Mouse (Mus musculus): Measurements from ENCODE around the gene Tmc6.
"Not testable (repeated sequence)": the region's sequence is repeated elsewhere in the genome, so short reads cannot be mapped to it uniquely, and the experiment has no call there.

Tmc6 gene

DNA sequence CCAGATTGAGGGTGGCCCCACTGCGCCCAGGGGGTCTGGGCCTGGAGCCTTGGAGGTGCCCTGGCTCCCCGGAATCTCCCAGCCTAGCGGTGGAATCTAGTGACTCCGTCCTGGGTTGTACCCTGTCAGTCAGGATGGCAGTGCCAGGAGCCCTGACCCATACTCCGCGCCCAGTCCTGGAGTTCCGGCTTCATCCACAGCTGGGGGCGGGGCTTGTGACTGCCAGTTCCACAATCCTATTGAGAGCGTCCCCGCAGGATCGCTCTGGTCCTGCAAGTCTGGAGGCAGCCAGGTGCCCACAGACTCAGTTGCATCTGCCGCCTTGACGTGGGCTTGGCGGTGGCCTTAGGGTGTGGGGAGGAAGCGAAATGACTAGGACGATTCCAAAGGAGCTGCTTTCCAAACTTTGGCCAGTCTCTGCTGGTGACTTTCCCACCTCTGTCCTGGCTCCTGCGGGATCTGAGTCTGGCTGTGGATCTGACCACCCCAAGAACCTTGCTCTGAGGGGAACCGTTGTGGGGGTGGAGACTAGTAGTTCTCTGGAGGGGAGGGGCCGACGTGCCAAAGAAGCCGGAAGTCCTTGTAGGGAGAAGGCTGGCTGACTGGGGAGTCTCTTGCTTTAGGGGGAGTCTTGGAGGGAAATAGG, 28.5 kb upstream of the Tmc6 start:
- DNase-seq, result peak; percentile 96 to 98

DNA sequence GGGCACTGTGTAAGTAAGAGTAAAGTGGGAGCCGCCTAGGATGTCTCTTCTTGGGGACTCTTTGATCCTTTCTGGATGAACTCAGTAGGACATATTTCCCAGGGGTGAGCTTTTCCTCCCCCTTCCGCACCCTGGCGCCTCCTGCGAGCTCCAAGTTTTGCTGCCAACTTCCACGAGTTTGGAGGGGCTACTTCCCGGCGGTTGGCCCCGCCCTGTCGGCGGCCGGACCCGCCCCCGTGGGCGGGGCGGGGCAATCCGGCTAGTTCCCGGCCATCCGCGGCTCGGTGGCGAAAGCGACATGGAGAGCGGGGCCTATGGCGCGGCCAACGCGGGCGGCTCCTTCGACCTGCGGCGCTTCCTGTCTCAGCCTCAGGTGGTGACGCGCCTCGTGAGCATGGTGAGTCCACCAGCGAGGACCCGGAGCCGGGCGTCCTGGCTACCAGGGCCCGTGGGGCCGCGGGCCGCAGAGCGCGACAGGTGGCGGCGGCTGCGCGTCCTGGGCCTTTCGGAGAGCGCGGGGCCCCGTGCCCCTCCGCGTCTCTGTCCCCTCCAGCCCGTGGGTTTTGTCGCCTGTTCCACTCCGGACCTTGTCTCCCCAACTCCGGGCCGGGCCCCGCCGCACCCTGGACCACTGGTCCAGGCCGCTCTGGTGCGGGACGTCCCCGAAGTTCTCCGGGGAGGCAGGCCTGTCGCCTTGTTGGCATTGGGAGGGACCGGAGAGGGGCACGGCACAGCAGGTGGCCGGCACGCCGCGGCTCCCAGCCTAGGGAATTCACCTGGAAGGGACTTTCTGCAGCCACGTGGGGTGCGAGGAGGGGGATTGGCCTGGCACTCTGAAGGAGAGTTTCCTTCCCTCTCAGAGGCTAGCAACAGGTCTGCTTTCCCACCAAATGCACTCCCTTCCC, 27.7 kb upstream of the Tmc6 start, which contains the start of the genes Gm20708 and Syngr2:
Gene Gm20708, plus strand, starts transcription at position 262 of the 905 bp plus-strand sequence.
Gene Syngr2, plus strand, starts transcription at position 262 of the 905 bp plus-strand sequence.
- peak; percentile 80 to 90 for DNase-seq

DNA sequence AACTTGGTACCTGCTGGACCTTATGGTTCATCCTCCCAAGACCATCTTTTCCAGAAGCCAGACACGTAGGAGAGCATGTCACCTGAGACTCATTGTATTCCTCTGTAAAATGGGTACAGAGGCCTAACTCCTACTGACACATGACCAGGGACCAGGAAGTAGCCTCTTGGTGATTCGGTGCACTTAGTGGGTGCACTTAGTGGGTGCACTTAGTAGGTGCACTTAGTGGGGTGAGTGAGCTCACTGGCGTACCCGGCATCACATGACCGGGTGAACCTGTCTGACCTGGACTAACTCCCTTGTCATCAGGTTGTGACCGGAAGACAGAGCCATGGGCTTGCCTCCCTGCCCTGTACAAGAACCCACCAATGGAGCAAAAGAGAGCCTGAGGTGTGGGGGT, 24.8 kb upstream of the Tmc6 start:
- no peak for DNase-seq

DNA sequence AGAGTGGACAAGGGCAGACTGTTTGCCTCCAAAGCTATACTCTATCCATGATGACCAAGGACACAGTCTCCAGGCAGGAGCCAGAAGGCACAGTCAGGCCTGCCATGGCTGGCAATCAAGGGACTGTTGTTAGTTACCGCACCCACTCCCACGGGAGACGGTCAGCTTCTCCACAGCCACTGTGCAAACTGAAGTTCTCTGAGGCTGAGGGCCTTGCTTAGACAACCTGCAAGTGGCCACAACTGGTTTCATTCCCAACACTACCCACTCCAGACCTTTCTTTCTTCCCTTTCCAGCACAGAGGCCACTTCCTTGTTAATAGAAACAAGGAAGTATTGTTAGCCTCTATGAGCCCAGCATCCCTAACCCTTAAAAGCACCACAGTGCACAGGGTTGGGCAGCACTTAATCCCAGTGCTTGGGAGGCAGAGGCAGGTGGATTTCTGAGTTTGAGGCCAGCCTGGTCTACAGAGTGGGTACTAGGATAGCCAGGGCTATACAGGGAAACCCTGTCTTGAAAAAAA, 21.2 kb upstream of the Tmc6 start:
- DNase-seq, result no peak

DNA sequence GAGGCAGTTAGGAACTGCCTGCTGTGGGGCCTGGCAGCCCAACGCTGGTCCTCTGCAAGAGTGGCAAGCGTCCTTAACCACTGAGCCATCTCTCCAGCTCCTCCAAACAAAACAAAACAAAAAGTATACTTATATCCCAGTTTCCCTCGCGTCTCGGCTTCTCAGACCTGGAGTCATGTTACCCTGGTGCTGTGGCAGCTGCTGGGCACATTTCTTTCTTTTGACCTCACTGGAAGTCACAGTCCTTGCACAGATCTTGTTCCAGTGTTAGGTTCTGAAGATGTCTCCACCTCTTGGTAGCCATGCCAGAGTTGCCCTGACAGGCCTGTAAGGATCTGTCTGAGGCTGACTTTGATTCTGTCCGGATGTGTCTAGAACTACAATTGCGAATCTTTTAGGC, 19.7 kb upstream of the Tmc6 start:
- no peak for DNase-seq

DNA sequence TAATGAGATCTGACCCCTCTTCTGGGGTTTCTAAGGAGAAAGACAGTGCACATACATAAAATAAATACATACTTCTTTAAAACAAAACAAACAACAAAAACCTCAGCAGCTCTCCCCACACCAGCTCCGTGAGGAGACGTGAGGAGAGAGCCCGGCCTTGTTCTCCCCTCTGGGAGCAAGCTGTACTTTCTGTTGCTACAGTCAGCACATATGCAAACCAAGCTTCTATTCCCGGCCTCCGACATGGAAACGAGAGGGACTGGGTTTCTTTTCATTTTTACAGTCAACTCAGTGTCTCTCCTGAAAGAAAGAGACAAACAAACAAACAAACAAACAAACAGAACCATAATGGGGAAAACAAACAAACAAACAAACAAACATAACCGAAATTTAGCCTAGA, 18.0 kb upstream of the Tmc6 start:
- no peak for DNase-seq

DNA sequence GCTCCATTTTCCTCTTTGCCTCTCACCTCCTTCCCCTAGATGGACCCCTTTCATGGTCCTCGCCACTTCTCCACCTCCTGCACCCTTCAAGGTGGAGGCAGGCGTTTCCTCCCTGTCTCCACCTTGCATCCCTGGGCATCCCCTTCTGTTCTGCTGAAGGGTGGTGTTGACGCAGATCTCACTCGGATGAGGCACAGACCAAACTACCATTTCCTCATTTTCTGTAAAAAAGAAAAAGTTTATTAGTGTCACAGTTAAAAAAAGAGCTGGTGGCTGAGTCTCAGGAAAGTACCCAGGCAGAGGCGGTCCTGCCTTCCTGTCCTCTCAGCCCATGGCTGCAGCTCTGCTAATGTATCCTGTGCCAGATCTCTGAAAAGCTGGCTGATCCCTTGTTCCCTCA, 17.2 kb upstream of the Tmc6 start:
- DNase-seq, result peak in 1 of 2 experiments; percentile 41

DNA sequence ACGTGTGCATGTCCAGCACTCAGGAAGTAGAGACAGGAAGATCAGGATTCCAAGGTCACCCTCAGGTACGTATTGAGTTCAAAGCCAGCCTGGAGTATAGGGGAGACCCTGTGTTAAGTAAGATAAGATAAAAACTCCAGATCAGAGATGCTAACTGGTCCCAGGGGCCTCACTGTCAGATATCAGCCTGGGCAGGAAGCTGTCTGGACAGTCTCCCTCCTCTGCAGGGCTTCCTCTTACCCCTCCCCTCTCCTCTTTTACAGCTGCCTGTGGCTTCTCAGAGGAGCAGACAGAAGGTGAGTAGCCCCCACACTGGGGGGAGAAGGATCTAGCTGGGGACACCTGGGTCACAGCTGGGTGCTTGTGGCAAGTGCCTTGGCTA, 16.2 kb upstream of the Tmc6 start:
- DNase-seq, result no peak

DNA sequence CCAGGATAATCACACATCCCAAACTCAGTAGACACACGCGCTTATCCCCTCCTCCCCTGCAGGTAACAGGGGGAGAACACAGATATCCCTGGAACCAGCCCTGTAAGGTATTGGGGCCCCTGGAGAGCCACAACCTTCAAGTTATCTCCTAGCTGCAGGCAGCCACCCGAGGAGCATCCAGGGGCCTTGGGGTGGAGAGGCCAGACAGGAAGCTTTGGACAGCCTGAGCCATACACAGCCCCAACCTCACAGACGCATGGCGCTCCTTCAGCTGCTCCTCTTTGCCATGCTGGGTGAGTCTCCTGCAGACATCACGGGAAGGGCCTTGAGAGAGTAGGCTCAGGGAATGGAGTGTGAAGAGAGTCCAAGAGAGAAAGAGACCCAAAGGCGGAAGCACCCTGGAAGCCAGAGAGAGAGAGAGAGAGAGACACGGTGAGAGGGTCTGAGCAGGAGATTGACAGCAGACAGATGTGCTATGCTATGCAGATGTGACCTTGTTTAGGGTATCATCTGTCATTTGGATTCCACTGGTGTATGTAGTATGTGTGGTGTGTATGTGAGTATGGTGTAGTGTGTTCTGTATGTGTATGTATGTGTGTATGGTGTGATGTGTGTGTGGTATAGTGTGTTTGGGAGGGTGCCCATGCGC, 15.6 kb upstream of the Tmc6 start, which contains the start of gene 6030468B19Rik:
Gene 6030468B19Rik, plus strand, starts transcription at position 150 of the 649 bp plus-strand sequence.
- no peak for DNase-seq

DNA sequence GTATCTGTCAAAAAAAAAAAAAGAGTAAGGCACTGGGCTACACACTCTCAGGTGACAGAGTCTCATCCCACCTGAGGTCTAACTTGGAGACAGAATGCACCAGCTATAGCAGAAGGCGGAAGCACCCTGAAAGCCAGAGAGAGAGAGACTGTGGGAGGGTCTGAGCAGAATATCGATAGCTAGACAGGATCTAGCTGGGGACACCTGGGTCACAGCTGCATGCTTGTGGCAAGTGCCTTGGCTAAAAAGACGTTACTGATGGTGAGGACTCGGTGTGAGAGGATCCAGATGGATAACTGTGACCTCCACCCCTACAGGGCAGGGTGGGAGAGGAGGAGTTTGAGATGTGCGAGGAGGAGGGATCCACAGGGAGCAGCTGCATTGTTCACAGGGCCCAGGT, 15.0 kb upstream of the Tmc6 start:
- DNase-seq, result no peak

DNA sequence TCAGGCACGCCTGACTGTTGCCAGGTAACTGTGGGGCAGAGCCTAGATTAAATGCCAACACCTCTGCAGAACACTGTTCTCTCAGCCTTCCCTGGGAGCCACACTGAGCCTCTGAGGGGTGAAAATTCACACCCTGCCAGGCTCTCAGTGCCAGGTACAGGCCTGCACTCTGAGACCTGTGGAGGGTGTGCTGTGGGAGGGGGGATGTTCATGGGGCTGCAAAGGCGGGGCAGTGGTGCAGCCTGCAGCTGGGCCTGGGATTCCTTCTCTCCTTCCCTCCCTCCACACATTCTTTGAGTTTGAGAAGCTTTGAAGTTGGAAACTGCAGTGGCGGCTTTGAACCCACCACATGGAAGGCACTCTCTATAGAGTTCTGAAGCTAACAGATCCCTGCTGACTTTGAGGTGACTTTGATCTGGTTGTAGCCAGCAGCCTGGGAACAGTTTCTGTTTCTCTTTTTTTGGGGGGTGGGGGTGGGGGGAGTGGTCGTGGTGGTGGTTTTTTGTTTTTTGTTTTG, 12.1 kb upstream of the Tmc6 start:
- DNase-seq, result no peak

DNA sequence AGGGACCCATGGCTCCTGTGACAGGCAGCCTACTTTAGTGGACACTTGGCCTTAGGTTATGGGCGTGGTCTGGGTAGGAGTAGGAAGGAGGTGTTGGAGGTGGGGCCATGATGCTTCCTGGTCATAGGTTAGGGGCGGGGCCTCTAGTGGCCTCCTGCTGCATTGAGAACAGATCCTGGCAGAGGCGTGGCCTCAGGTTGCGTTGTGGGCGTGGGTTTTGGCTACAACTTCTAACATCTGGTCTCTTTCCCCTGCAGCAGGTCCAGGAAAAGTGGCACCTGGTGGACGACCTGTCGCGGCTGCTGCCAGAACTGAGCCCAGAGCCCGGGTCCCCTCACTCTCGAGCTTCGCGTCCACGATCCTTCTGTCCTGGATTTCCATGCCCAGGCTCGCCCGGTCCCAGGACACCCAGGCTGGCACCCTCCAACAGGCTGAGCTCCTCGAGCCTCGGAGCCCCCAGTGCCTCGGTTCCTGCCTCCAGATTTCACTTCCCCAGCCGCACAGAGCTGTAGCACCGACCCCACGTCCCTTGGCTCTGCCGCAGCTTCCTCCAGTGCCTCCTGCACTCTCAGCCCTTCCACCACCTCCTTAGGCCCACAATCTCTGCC, 10.4 kb upstream of the Tmc6 start:
- DNase-seq, result peak; percentile 88 to 92

DNA sequence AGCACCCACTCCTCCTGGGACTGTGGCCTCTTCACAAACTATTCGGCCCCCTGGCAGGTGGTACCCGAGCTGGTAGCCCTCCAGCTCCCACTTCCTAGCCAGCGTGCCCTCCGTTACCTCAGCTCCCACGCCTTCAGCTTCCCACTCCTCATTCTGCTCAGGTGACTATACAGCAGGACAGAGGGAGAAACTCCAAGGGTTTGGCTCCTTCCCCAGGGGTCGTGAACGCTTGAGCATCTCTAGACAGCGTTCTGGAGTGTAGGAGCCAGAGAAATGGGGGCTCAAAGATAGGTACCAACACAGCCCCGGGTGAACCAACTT, 9.4 kb upstream of the Tmc6 start:
- no peak for DNase-seq

DNA sequence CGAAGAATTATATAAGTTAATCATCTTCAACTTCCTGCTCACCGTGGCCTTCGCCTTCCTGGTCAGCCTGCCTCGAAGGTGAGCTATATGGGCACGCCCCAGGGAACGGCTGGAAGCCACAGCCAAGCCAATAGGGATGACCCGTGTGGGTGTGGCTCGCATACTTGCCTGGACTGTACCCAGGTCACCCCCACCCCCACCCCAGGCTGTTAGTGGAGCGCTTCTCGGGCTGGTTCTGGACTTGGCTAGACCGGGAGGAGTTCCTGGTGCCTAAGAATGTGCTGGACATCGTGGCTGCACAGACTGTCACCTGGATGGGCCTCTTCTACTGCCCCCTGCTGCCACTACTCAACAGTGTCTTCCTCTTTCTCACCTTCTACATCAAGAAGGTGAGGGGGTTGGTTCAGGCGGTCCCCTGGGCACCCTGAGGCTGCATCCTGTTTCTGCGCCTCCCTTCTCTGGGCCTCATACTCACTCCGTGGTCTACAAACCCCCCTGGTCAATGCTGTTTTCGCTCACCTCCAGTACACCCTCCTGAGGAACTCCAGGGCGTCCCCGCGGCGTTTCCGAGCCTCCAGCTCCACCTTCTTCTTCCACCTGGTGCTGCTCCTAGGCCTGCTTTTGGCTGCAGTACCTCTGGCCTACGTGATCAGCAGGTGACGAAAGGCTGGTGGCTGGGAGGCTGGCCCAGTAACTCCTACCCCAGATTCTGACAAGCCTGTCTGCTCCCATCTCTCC, 8.9 kb upstream of the Tmc6 start:
- peak; percentile 59 to 63 for DNase-seq

DNA sequence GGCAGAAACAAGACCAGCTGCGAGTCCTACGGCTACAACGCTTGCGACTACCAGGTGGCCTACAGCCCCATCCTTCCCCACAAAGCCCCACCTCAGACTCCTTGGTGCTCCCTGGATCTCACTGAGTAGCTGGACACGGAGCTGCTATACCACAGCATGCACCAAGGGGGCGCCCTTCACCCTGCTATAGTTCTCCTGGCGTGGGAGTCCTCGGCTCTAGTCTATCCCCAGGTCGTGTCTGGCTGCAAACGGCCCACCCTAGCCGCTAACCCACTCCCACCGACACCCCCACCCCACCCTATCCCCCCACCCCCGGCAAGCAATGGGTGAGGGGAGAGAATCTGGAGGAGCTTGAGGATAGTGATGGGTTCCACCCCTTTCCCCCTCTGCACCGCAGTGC, 8.3 kb upstream of the Tmc6 start:
- peak; percentile 67 to 85 for DNase-seq

DNA sequence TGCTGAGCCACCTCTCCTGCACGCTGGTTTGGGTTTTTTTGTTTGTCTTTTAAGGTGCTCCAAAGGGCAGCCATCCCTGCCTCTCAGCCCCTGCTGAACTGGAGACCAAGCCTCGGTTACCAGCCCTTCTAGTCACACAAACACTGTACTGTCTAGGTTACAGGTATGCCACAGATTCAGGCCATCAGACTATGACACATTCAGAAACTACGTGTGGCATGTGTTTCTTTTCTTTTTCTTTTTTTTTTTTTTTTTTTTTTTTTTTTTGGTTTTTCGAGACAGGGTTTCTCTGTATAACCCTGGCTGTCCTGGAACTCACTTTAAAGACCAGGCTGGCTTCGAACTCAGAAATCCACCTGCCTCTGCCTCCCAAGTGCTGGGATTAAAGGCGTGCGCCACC, 6.5 kb upstream of the Tmc6 start:
- not testable (repeated sequence) for DNase-seq

DNA sequence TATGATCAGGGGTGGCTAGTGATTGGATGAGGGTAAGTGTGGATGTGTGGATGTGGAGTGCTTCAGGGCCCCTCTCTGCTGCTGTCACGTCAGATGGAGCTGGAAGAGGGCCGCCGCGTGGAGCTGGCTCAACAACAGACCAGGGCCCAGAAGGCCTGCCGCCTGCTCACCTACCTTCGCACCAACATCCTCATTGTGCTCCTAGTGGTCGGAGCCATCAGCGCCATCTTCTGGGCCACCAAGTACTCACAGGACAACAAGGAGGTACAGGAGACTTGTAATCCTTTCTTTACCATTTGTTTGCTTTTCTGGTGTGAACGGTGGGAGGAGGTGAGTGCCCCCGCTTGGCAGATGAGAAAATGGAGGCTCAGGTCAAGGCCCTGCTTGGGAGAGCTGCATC, 4.3 kb upstream of the Tmc6 start:
- peak; percentile 76 to 87 for DNase-seq

DNA sequence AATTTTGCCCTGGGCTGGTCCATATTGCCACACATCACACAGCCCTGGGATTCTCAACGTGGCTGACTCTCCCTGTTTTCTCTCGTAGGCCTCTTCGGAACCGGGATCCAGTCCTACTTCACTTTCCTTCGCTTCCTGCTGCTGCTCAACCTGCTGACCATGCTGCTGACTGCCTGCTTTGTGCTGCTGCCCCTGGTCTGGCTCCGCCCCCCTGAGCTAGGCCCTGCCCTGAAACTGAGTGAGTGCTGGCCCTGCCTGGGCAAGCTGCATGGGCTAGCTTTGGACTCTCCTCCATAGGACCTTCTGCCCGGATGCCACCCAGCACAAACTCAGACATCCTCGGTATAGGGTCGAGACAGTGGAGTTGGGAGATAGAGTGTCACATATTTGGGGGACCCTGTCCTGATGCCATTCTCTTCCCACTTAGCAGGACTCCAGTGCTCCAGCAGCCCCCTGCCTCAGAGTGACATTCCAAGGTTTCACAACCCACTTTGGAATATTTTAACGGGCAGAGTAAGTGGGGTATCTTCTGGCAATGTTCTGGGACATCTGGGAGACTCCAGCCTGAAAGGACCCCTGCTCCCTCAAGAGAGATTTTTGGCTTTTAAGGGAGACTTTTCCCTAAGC, 1.8 kb upstream of the Tmc6 start:
- peak; percentile 58 to 71 for DNase-seq

DNA sequence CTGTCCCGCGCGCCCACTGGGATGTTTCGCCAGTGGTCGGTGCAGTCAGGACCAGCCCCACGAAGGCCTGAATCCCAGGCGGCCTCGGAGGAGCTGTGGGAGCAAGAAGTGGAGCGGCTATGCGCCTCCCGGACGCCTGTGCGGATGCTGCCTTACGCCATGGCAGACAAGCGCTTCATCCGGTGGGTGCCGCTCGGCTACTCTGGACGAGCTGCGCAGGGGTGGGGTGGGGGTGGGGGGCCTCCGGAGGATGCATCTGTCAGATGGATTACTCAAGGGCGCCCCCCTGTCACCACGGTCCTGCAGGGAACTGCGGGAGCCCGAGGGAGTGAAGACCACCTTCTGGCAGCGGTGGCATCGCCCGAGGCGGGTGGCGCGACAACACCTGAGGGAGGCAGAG, 1.1 kb upstream of the Tmc6 start:
- peak; percentile 56 to 71 for DNase-seq

DNA sequence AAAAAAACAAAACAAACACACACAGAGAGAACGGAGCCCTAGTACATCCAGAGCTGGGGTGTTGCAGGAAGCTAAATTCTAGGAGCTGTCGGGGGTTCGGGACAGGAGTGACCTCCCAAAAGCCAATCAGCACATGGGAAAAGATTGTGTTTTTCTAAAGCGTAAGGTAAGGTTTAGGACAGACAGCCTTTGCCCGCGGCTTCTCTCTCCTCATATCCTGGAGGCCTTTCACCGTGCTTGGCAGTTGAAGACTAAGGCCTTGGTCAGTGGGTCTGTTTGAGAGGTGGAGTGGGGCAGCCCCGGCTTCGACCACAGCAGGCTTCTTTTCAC, 672 bp upstream of the Tmc6 start:
- no peak for DNase-seq

DNA sequence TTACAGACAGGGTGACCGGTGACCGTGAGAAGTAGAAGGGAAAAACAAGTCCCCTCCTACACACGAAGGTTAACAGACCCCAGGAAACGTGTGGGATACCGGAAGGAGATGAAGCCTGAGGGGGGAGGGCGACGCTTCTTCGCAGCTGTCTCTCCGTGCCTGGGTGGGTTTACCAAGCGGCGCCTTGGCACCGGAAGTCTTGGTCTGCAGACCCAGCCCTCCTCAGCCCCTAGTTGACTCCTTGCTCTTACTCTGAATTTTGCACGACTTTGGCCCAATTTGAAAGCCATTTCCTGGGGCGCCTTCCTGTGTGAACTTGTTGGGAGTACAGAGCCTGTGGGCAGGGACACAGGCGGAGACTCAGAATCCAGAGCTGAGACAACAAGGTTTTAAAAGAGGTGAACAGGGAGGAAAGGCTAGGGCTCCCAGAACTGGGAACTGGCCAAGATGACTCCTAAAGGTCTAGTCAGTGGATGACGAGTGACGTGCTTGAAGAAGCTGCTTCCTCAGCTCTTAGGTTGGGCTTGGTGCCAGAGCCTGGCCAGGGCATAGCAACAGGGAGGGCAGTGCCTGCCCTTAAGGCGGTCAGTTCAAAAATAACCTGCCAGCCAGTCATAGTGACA, 688 bp downstream of the Tmc6 start:
- DNase-seq, result peak; percentile 92 to 94

Measured in kidney, postnatal 36 days (tissue).